Mouse (Mus musculus): ENCODE data around the gene Wdr43.

GRCm38 (mm10) chr17:71693313-71693712 lies 77.6 kb downstream of the Wdr43 start:
- no peak for TF ChIP-seq GATA1 (IDR thresholded peaks at IDR 0.05; ENCODE audit: borderline replicate concordance, low read length)
- no peak for TF ChIP-seq FLI1 (IDR thresholded peaks at IDR 0.05; ENCODE audit: low read length)

All from megakaryocyte, embryonic 14.5 days (primary cell).